Mouse (Mus musculus): ENCODE data around the gene Tbata. TPM values are rescaled to one million over a fixed set of nuclear protein-coding genes. Genes with fewer than 3 reads are reported as not detected.

Gene Tbata
- total and polyA plus RNA-seq, 3 experiments: not detected

GRCm38 (mm10) chr10:61124462-61124861 is 47.3 kb upstream of the Tbata start:
- peak; percentile 66 for TF ChIP-seq ZNF384 (IDR thresholded peaks at IDR 0.05; ENCODE audit: low read depth, low read length)
- no peak for TF ChIP-seq MXI1 (IDR thresholded peaks at IDR 0.05; ENCODE audit: low read depth, low read length)
- peak; percentile 65; the same call in 1 of the 2 replicates for TF ChIP-seq RCOR1 (IDR thresholded peaks at IDR 0.05; ENCODE audit: low read depth, low read length)
- no peak for TF ChIP-seq ZC3H11A (IDR thresholded peaks at IDR 0.05; ENCODE audit: low read depth, low read length)
- TF ChIP-seq TCF12 (IDR thresholded peaks at IDR 0.05; ENCODE audit: low read depth, low read length): peak; percentile 76
- TF ChIP-seq ETS1 (IDR thresholded peaks at IDR 0.05; ENCODE audit: low read depth, low read length): no peak; the same call in 1 of the 2 replicates
- peak; percentile 74 for TF ChIP-seq GATA1 (IDR thresholded peaks at IDR 0.05; ENCODE audit: low read depth, low read length)
- TF ChIP-seq EP300 (IDR thresholded peaks at IDR 0.05; ENCODE audit: low read depth in 1 of 2, low read length in 2 of 2): peak; percentile 61 to 62; a peak in 3 of 4 replicates
- TF ChIP-seq NELFE (IDR thresholded peaks at IDR 0.05; ENCODE audit: low read depth, low read length): no peak
- DNase-seq (ENCODE audit: low read depth, low spot score): peak; percentile 30
- Histone ChIP-seq H3K27me3 (ENCODE audit: control insufficient read depth in 1 of 2, insufficient read depth in 2 of 2, low read length in 2 of 2) (no peaks in the 10 kb centered on the region), H3K27ac (ENCODE audit: control insufficient read depth, low read depth, low read length) (no peak overlapping the region; the same call in 1 of the 2 replicates), H3K9ac (ENCODE audit: control insufficient read depth, low read depth, low read length, poor library complexity, severe bottlenecking) (no peak overlapping the region), H3K9me3 (replicated peaks; ENCODE audit: insufficient read depth, low read length) (no peaks in the 10 kb centered on the region), H3K36me3 (ENCODE audit: control insufficient read depth in 1 of 2, insufficient read depth in 2 of 2, low read length in 2 of 2) (peaks cover 0 to 33% of the 10 kb centered on the region in 2 experiments; a peak in 2 of 4 replicates), H3K4me1 (ENCODE audit: control insufficient read depth in 1 of 2, insufficient read depth in 2 of 2, low read length in 2 of 2) (peaks cover 7 to 12% of the 10 kb centered on the region in 2 experiments), H3K4me3 (ENCODE audit: control insufficient read depth in 1 of 2, insufficient read depth in 1 of 2, low read depth in 2 of 2, low read length in 2 of 2) (no peak overlapping the region), H3K79me2 (ENCODE audit: control insufficient read depth, insufficient read depth, low read length, poor library complexity) (no peaks in the 10 kb centered on the region)

- DNase-seq (ENCODE audit: low read depth, low spot score): no peak
- Histone ChIP-seq H3K27me3 (ENCODE audit: control insufficient read depth in 1 of 2, insufficient read depth in 2 of 2, low read length in 2 of 2) (no peaks in the 10 kb centered on the region), H3K9me3 (replicated peaks; ENCODE audit: insufficient read depth, low read length) (no peaks in the 10 kb centered on the region), H3K79me2 (ENCODE audit: control insufficient read depth, insufficient read depth, low read length, poor library complexity) (no peaks in the 10 kb centered on the region), H3K4me1 (ENCODE audit: control insufficient read depth in 1 of 2, insufficient read depth in 2 of 2, low read length in 2 of 2) (peaks cover 2 to 5% of the 10 kb centered on the region in 2 experiments; a peak in 3 of 4 replicates), H3K4me3 (ENCODE audit: control insufficient read depth in 1 of 2, insufficient read depth in 1 of 2, low read depth in 2 of 2, low read length in 2 of 2) (no peak overlapping the region), H3K9ac (ENCODE audit: control insufficient read depth, low read depth, low read length, poor library complexity, severe bottlenecking) (no peak overlapping the region), H3K27ac (ENCODE audit: control insufficient read depth, low read depth, low read length) (no peak overlapping the region), H3K36me3 (ENCODE audit: control insufficient read depth in 1 of 2, insufficient read depth in 2 of 2, low read length in 2 of 2) (peaks cover 0 to 16% of the 10 kb centered on the region in 2 experiments; a peak in 2 of 4 replicates)
- TF ChIP-seq SIN3A (IDR thresholded peaks at IDR 0.05; ENCODE audit: low read length) (no peak), UBTF (IDR thresholded peaks at IDR 0.05; ENCODE audit: borderline replicate concordance, insufficient read depth, low read depth, low read length) (no peak), MAFK (IDR thresholded peaks at IDR 0.05; ENCODE audit: borderline replicate concordance, low read depth, low read length) (no peak), CHD1 (IDR thresholded peaks at IDR 0.05; ENCODE audit: low read depth, low read length) (no peak), ZMIZ1 (IDR thresholded peaks at IDR 0.05; ENCODE audit: low read depth, low read length) (no peak), RCOR1 (IDR thresholded peaks at IDR 0.05; ENCODE audit: low read depth, low read length) (no peak), RAD21 (IDR thresholded peaks at IDR 0.05; ENCODE audit: low read depth, low read length) (no peak), CHD2 (IDR thresholded peaks at IDR 0.05; ENCODE audit: low read length) (no peak), TCF12 (IDR thresholded peaks at IDR 0.05; ENCODE audit: low read depth, low read length) (no peak), ETS1 (IDR thresholded peaks at IDR 0.05; ENCODE audit: low read depth, low read length) (no peak), KAT2A (conservative IDR thresholded peaks at IDR 0.05; ENCODE audit: low read depth, low read length) (no peak), ELF1 (IDR thresholded peaks at IDR 0.05; ENCODE audit: low read depth, low read length) (no peak)
Observed at GRCm38 (mm10) chr10:61128701-61129365, 42.9 kb upstream of the Tbata start.
